ENCODE assay signal across 16 mouse cellular contexts in the genomic region with DNA sequence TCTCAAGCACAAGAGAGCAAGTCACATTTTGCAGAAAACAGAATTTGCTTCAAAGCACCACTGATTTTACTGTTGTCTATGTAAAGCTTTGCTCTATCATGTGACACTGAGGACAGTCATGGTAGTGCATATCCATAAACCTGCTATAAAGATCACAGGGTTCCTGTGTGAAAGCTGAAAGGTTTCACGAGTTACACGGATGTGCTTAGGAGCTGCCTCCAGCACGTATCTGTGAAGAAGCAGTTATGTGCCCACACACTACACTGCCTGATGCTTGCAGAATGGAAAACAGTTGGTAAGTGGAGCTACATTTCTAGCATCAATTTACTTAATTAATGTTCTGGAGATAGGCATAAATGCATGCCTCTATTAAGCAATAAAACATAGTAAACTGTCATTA.
"Had no signal": no experiment of that assay in that cellular context is flagged by ENCODE, and none has a peak within 500 bp of the region (broad histone marks: within the 10 kb centered on the region; RNA-seq: fewer than 3 reads in every experiment).

No protein-coding gene starts in this region.

- H3K4me2 ChIP-seq: intestine, embryonic 15.5 days; kidney, embryonic 15.5 days; liver, embryonic 13.5 days; lung, embryonic 14.5 days; midbrain, embryonic 13.5 days had no signal

- H3K27ac ChIP-seq: intestine, embryonic 15.5 days; kidney, embryonic 15.5 days; liver, embryonic 13.5 days; macrophage; midbrain, embryonic 13.5 days; stomach, postnatal 0 days had no signal

- H3K4me1 ChIP-seq: intestine, embryonic 15.5 days; kidney, embryonic 15.5 days; liver, embryonic 13.5 days; midbrain, embryonic 13.5 days had no signal

- H3K9me3 ChIP-seq: intestine, embryonic 15.5 days; kidney, embryonic 15.5 days; liver, embryonic 13.5 days; midbrain, embryonic 13.5 days had no signal

- H3K36me3 ChIP-seq: intestine, embryonic 15.5 days; liver, embryonic 13.5 days had no signal

- H3K4me3 ChIP-seq: intestine, embryonic 15.5 days; kidney, embryonic 15.5 days; liver, embryonic 13.5 days; midbrain, embryonic 13.5 days had no signal

- H3K9ac ChIP-seq: intestine, embryonic 15.5 days; kidney, embryonic 15.5 days; liver, embryonic 13.5 days; lung, embryonic 14.5 days; midbrain, embryonic 13.5 days had no signal

- ATAC-seq: intestine, embryonic 15.5 days; lung, postnatal 0 days; midbrain, embryonic 13.5 days; midbrain, embryonic 16.5 days had no signal

- DNase-seq: kidney, adult 11 months; kidney, adult 8-10 months; kidney, postnatal 10 days; kidney, postnatal 36 days; liver, embryonic 13.5 days; lung, embryonic 14.5 days; retina, postnatal 1 day; right cerebral cortex, postnatal 4 days; thymus, postnatal 25 days had no signal

- H3K27me3 ChIP-seq: intestine, embryonic 15.5 days; kidney, embryonic 15.5 days; liver, embryonic 13.5 days; midbrain, embryonic 13.5 days had no signal
